Mouse (Mus musculus): ENCODE measurements at regions not wholly inside any gene's neighbourhood (a gene's known extent, or its start where the extent isn't known, plus 50 kb on each side); places are given as distances from the start of the nearest gene placed in this dataset. TPM values are rescaled to one million over a fixed set of nuclear protein-coding genes. Genes with fewer than 3 reads are reported as not detected.

DNA sequence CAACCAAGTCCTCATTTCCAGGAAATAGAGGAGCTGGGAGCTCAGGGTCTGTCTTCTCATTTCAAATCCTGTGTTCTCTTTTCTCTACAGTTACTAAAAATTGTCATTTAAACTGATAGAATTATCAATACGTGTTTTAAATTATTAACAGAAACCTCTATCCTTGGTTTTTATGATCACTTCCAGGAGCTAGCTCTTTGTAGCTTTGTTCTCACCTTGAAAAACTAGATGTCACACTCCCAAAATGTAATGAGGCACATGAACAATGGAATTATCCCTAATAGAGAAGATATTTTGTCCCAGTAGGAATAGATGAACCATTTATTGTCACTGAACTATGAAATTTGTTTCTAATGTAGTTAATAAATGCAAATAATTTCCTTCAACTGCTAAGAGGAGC is 60.0 kb upstream of the Fam216b start:
- no peak overlapping the region for H3K27ac ChIP-seq
- no peak overlapping the region for H3K4me2 ChIP-seq (replicated peaks)
- no peak for ATAC-seq (ENCODE audit: low FRiP score)
- 78% methylated on average over 1 of the region's 1 CpGs for WGBS
- no peaks in the 10 kb centered on the region for H3K27me3 ChIP-seq
- H3K9me3 ChIP-seq (replicated peaks), result 0 out of 2 replicates have a peak, but pooled peaks cover 9% of the 10 kb centered on the region
- no peak overlapping the region for H3K4me3 ChIP-seq
- no peak overlapping the region for H3K9ac ChIP-seq
- no peaks in the 10 kb centered on the region for H3K4me1 ChIP-seq
- H3K36me3 ChIP-seq, result no peaks in the 10 kb centered on the region

DNA sequence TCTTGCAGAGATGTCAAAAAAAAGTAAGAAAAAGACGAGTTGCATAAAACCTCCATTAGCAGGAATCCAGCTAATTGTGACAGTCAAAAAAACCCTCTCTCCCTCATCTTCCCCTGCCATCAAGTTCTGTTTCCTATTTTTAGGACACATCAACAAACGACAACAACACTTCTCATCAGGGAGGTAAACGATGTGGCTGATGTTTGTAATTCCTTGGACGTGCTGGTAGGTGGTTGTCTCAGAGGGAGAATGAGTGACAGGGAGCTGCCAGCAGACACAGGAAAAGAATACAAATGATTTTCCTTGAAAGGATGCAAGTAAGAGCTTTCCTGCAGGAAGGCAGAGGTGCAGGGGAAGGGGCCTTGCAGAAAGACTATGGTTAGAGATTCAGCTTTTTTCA is 54.9 kb upstream of the Fam216b start:
- Histone ChIP-seq H3K27ac (no peak overlapping the region), H3K4me2 (replicated peaks) (no peak overlapping the region), H3K9ac (no peak overlapping the region), H3K9me3 (replicated peaks) (0 out of 2 replicates have a peak, but pooled peaks cover 9% of the 10 kb centered on the region), H3K36me3 (no peaks in the 10 kb centered on the region), H3K27me3 (no peaks in the 10 kb centered on the region), H3K4me1 (no peaks in the 10 kb centered on the region), H3K4me3 (no peak overlapping the region)
- no peak for ATAC-seq (ENCODE audit: low FRiP score)
- 27% methylated on average over 4 of the region's 4 CpGs for WGBS

MicroRNA genes in the stretch of these regions (microRNA counts, 519-probe panel; counts per million panel counts)
- 470 counts per million, percentile 58 among the panel's probes with 10 or more counts for microRNA mmu-miR-1971

Small RNA genes lying in the stretch of these regions (microRNA-seq; reads per million reads assigned to microRNA genes)
- gene Mir1971, result not detected

Measured in hindbrain, embryonic 12.5 days (tissue).